Mouse (Mus musculus): ENCODE results near the gene Unc5b. TPM values are rescaled to one million over a fixed set of nuclear protein-coding genes. Genes with fewer than 3 reads are reported as not detected.

Unc5b gene
- total and polyA plus RNA-seq, 3 experiments = 5.9 to 9.4 (median 6.2) TPM

- no peak for DNase-seq
Observed at GRCm38 (mm10) chr10:60800295-60801167, 30.9 kb downstream of the Unc5b start.

GRCm38 (mm10) chr10:60797682-60798422 lies 33.5 kb downstream of the Unc5b start:
- no peak for DNase-seq

DNA sequence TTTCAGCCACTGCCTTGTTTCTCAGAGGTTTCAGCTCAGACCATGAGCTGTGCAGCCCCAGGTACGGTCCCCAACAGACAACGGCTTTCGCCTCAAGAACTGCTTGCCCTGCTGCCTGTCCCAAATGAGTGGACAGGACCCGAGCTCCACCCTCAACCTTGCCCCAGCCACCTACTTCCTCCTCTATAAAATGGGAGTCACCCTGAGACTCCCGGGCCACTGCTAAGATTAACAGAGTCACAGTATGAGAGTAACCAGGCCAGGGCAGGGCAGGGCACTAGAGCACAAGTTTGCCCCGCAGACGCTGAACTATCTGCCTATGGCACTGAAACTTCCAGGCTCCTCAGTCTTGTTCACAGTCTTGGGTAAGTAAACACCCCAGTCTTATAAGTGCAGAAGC lies 34.9 kb downstream of the Unc5b start:
- no peak for DNase-seq

DNA sequence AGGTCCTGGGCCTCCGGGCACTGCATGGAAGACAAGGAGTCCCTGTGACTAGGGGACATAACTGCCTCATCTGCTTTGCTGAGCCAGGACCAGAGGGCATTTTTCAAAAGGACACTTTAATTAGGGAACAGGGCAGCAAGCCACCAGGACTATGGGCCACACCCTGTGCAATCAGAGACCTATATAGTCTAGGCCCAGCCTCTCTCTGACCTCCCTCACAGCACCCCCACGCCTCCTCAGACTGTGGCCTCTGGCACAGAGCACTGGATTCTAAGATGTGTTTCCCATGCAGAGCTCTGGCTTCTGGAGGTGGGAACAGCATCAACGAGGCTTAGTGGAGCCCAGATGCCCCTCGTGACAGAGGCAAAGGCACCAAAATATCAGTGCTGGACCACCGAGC lies 35.4 kb downstream of the Unc5b start:
- no peak for DNase-seq

DNA sequence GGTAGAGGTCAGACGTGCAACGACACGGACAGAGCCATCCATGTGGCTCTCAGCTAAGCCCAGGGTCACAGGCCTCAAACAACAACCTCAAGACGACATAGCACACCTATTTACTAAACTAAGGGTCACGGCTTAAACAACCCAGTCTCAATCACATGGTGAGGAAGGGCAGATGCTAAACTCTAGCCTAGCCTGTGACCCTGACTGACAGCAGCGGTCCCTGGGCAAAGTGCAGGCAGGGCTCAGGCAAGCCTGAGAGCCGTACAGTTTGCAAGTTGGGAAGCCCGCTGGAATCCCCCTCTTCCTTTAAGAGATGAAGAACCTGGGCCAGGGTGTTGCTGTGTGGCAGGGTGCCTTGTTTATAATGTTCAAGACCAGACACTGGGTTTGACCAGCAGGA lies 36.6 kb downstream of the Unc5b start:
- DNase-seq = no peak

DNA sequence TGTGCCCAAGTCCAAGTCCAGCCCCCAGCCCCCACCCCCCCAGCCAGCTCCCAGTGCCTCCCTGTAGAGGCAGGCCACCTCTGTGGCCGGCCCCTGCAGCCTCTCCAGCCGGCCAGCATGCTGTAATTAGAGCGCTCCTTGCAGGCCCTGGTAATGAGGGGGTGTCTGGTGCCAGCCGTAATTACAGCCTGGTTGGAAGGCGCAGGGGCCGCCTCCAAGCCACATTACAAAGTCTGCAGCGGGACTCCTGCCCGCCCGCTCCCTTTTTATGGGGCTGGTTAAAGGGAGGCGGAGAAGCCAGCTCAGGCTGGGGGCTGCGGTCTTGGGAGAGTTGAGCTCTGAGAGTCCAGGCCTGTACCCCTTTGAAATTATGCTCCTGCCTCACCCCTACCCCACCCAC lies 37.0 kb downstream of the Unc5b start:
- no peak for DNase-seq

DNA sequence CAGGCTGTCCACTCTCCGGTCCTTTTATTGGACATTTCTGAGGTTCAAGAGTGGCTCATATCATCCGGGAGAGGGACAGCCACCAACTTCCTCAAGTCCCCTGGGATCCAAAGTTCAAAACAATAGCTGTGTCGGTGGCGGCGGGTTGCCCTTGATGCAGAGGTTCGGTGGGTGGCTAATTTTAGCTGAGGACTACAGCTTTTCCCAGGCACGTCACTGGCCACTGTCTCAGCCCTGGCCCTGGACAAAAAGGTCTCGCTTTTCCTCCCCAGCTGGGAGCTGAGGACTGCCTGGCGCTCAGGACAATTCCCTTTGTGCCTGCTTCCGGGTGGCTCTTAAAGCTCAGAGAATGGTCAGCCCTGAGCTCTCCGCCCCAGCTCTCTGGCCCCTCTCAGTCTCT lies 38.5 kb downstream of the Unc5b start:
- DNase-seq = peak; percentile 48

DNA sequence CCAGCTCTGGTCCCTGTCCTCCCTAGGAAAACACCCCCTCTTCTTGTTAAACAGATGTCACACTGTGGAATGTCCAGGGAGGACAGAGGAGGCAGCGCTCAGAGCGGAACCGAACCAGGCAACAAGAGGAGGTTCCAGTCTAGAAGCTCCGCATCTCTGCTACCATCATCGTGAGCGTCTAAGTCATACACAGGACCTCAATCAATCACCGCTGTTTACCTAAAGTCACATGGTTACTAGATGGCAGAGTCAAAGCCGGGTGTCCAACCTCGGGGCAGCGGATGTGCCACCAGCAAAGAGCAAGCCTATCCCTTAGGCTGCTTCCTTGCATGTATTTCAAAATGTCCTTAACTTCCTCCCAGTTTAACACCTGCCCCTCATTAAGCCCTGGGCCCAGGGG lies 39.0 kb downstream of the Unc5b start:
- DNase-seq = no peak

- DNase-seq = no peak
Observed at GRCm38 (mm10) chr10:60790912-60791311, 40.5 kb downstream of the Unc5b start.

- no peak for DNase-seq
Observed at GRCm38 (mm10) chr10:60787303-60788074, 43.9 kb downstream of the Unc5b start.

DNA sequence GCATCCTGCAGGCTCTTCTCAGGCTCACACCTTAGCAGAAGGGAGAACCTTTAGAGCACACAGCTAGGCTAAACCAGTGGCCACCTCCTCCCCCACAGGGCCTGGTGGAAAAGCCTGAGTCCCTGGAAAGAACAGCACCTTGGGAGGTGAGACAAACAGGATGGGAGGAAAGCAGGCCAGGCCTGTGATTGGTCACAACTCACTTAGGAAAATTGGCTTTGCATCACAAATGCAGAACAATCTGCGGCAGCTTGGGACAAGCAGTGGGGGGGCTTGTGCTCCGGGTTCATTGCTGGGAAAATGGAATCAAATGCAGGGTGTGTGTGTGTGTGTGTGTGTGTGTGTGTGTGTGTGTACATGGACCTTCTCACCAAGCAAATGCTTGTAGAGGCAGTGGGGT lies 47.8 kb downstream of the Unc5b start:
- no peak for DNase-seq

DNA sequence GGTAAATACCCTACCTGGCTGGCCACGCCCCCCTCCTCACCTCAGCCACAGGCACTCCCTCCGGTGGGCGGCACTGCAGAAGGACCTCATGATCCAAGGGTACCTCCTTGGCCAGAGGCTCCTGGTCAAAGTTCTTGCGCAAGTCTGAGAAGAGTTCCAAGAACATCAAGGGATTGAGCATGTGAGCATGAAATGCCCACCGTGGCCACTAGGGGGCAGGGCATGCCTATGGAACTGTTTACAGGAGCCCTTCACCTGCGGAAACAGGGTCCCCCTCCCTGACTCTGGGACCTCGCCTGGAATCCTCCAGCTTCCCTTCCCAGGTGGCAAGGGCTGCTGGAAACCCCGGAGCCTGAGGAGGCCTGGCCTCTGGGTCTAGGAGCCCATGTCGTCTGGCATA lies 51.8 kb downstream of the Unc5b start:
- peak; percentile 61 for DNase-seq

- DNase-seq = no peak
Observed at GRCm38 (mm10) chr10:60778542-60778941, 52.8 kb downstream of the Unc5b start.

- DNase-seq = no peak
Observed at GRCm38 (mm10) chr10:60775473-60775872, 55.9 kb downstream of the Unc5b start.

- no peak for DNase-seq
Observed at GRCm38 (mm10) chr10:60774616-60775015, 56.8 kb downstream of the Unc5b start.

GRCm38 (mm10) chr10:60770855-60771254 lies 60.5 kb downstream of the Unc5b start:
- no peak for DNase-seq

- no peak for DNase-seq
Observed at GRCm38 (mm10) chr10:60768614-60769013, 62.8 kb downstream of the Unc5b start.

- no peak for DNase-seq
Observed at GRCm38 (mm10) chr10:60767400-60767799, 64.0 kb downstream of the Unc5b start.

- DNase-seq = no peak
Observed at GRCm38 (mm10) chr10:60762126-60762525, 69.3 kb downstream of the Unc5b start.

DNA sequence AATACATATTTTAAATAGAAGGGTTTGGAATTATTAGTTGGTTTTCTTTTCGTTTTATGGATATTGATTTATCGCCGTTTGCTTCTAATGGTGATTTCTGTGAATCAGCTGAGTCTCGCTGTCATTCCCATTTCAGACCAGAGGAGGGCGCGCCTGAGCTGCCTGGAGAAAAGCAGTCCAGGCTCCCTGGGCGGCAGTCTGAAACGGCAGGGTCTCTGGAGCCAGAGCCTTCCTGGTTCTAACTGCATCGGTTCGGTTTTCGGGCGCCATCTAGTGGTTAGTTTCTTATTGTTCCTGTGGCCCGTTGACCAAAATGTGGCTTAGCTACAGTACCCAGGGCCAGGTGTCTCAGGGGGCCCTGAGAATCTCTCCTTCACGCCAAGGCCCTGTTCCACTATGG lies 71.0 kb downstream of the Unc5b start:
- peak; percentile 90 for DNase-seq

DNA sequence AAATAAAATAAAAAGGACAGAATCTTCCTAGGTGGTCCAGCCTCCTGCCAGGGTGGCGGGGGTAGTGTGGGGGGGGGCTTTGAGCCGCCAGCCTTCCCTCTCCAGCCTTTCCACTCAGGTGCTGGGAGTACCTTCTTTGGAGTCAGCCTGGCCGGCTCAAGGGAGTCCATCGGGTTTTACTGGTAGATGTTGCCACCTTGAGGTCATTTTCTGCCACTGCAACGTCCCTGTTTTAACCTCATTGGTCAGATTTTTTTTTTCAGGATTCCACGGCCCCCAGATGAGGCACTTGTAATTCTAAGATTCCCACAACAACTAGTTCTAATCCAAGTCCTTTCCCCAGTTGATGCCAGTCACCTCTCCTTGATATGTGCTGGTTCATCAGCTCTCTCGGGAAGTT lies 74.4 kb downstream of the Unc5b start:
- peak; percentile 56 for DNase-seq

- DNase-seq = no peak
Observed at GRCm38 (mm10) chr10:60756146-60756545, 75.2 kb downstream of the Unc5b start.

- DNase-seq = no peak
Observed at GRCm38 (mm10) chr10:60753941-60754340, 77.4 kb downstream of the Unc5b start.

Measured in adrenal gland, adult 2 months (tissue).